In genomic region chr11:83649305-83649841, GRCm38 (mm10) we compare ENCODE assay signal across 16 mouse cellular contexts. TPM values are rescaled to one million over a fixed set of nuclear protein-coding genes. Genes with fewer than 3 reads are reported as not detected.
A peak's percentile ranks its signal among the peaks of the same experiment; 100 is the strongest.
DNase-seq lines count a peak whose midpoint lies in the region; ATAC-seq and TF ChIP-seq lines count a peak whose summit lies in the region.
"Had no signal": no experiment of that assay in that cellular context is flagged by ENCODE, and none has a peak within 500 bp of the region (broad histone marks: within the 10 kb centered on the region; RNA-seq: fewer than 3 reads in every experiment).

Gene Ccl3, minus strand, starts transcription at chr11:83649355.

- H3K4me3 ChIP-seq in layer of hippocampus, adult 2 months: no peak within 1 kb of the TSS

- TF ChIP-seq CTCF in layer of hippocampus, adult 2 months (conservative IDR thresholded peaks at IDR 0.05): no peak

- DNase-seq in layer of hippocampus, adult 11-12 months (ENCODE audit: low spot score): peak; percentile 34
- no peak for DNase-seq in layer of hippocampus, adult 2 months (ENCODE audit: low spot score in 2 of 2)
- DNase-seq in B cell, adult 2 months: peak; percentile 31 to 32
- peak; percentile 57 to 63 for DNase-seq in monocyte, adult 2 months (ENCODE audit: low read depth in 1 of 2, low spot score in 2 of 2)
- DNase-seq in retina, postnatal 1 day: no peak
- DNase-seq in cerebellum, adult 11-12 months: no peak
- DNase-seq in adrenal gland, adult 18-20 months (ENCODE audit: low spot score in 2 of 2): no peak
- DNase-seq: embryo, embryonic 11 days; heart, postnatal 36 days; kidney, postnatal 36 days; lung, postnatal 36 days; thymus, adult 18-20 months had no signal

- ATAC-seq in common myeloid progenitor, adult 5-6 weeks (replicated peaks; ENCODE audit: low read depth, poor library complexity, severe bottlenecking): peak; percentile 79
- ATAC-seq: activated CD4-positive, CD25-positive, alpha-beta regulatory T cell, adult 4 months; intestine, embryonic 16.5 days had no signal

- H3K27ac ChIP-seq in layer of hippocampus, adult 2 months: no peak within 1 kb of the TSS

RNA-seq across cellular contexts. Expression of gene Ccl3, which starts in this region (rescaled TPM):
- not detected for total RNA-seq in layer of hippocampus, adult 2 months (2021)
- total RNA-seq in common myeloid progenitor, adult 5-6 weeks (2017): 183 and 212 TPM in 2 replicates
- total RNA-seq in adrenal gland, adult 18-20 months (2021): under 1 TPM in 1 of 2 experiments, not detected in 1; 0.56 TPM
- total RNA-seq: heart, adult 8-10 months; heart, postnatal 36 days had no signal

Comparison
In these comparisons a context has a peak if more than half of its experiments do, and no peak if none do; other contexts are left out.
1. RNA of gene Ccl3 (total RNA-seq): 183 to 212 TPM in common myeloid progenitor, adult 5-6 weeks; 0.56 TPM in adrenal gland, adult 18-20 months and not detected in layer of hippocampus, adult 2 months; every median in the first group is over 100 times any median in the second.
2. DNase-seq: peak in layer of hippocampus, adult 11-12 months (single experiment), B cell, adult 2 months (2 of 2) and monocyte, adult 2 months (2 of 2); none in layer of hippocampus, adult 2 months (0 of 2), retina, postnatal 1 day (single experiment), cerebellum, adult 11-12 months (single experiment) and adrenal gland, adult 18-20 months (0 of 2).